Mouse (Mus musculus): Measurements from ENCODE around the gene Igf2bp2.
A peak's percentile ranks its signal among the peaks of the same experiment; 100 is the strongest.

Gene Igf2bp2

GRCm38 (mm10) chr16:22015569-22015968 lies 147.5 kb downstream of the Igf2bp2 start:
- DNase-seq: no peak

- no peak for DNase-seq
Observed at GRCm38 (mm10) chr16:22009596-22009995, 153.5 kb downstream of the Igf2bp2 start.

- DNase-seq: peak; percentile 100
Observed at GRCm38 (mm10) chr16:22009099-22009584, 154.0 kb downstream of the Igf2bp2 start, which contains the start of gene Senp2. Senp2 (plus strand) TSS chr16:22009484.

All from cerebellum, adult 9-10 months (tissue).